Mouse (Mus musculus) forebrain, embryonic 14.5 days (tissue): ENCODE results near the gene Slc45a1. TPM values are rescaled to one million over a fixed set of nuclear protein-coding genes. Genes with fewer than 3 reads are reported as not detected.
A peak's percentile ranks its signal among the peaks of the same experiment; 100 is the strongest.

Experiments used
- ATAC-seq: fragments of 200-750 bp; cut with Nextera tagmentation; 2 replicates; pipeline ENCODE4 v1.8.0; 2017; ENCODE audit warnings: mild to moderate bottlenecking, moderate library complexity
- DNase-seq: peaks from one replicate; pipeline ENCODE4 v3.0.0-alpha.2; 2015; ENCODE audit warnings: low spot score
- H3K27ac ChIP-seq: fragments of 300-500 bp; sonication (generic); 2 replicates; pipeline ENCODE4 v1.5.1; 2014; ENCODE audit warnings: low read depth, mild to moderate bottlenecking, control low read depth, low read length, moderate library complexity
- H3K27me3 ChIP-seq: fragments of 300-500 bp; sonication (generic); replicated peaks from 2 replicates; pipeline ENCODE4 v1.6.1; 2014; ENCODE audit warnings: low read length, control low read depth, mixed read lengths; ENCODE audit not compliant: control insufficient read depth, insufficient read depth
- H3K36me3 ChIP-seq: fragments of 300-500 bp; sonication (generic); 2 replicates; pipeline ENCODE4 v1.6.1; 2014; ENCODE audit warnings: low read length, control low read depth; ENCODE audit not compliant: control insufficient read depth, insufficient read depth
- H3K4me1 ChIP-seq: fragments of 300-500 bp; sonication (generic); 2 replicates; pipeline ENCODE4 v1.6.1; 2014; ENCODE audit warnings: antibody characterized with exemption, low read length, control low read depth; ENCODE audit not compliant: control insufficient read depth, insufficient read depth
- H3K4me2 ChIP-seq: fragments of 300-500 bp; sonication (generic); 2 replicates; pipeline ENCODE4 v1.6.1; 2014; ENCODE audit warnings: mild to moderate bottlenecking, control low read depth, low read length
- H3K4me3 ChIP-seq: fragments of 300-500 bp; sonication (generic); 2 replicates; pipeline ENCODE4 v1.5.1; 2014; ENCODE audit warnings: low read depth, low read length, control low read depth
- H3K9ac ChIP-seq: fragments of 300-500 bp; sonication (generic); 2 replicates; pipeline ENCODE4 v1.6.1; 2014; ENCODE audit warnings: mild to moderate bottlenecking, low read length, control low read depth, moderate library complexity
- H3K9me3 ChIP-seq: fragments of 300-500 bp; sonication (generic); replicated peaks from 2 replicates; pipeline ENCODE4 v1.6.1; 2016; ENCODE audit warnings: low read length, control low read depth, mixed read lengths; ENCODE audit not compliant: control insufficient read depth
- WGBS: fragments of 180-500 bp; shearing (Covaris S2); extraction: QIAGEN DNeasy Blood & Tissue Kit; methylation state at CpG from one replicate; pipeline ENCODE4 v1.1.7; 2014; 5-methylcytosine and 5-hydroxymethylcytosine counted together
- polyA plus RNA-seq: library from polyadenylated mRNA; unstranded; fragments of >200 nt; fragmentation: Nextera tagmentation; extraction: Ambion mirVana; gene quantifications from 2 replicates; pipeline ENCODE4 v1.2.1, GENCODE M21; 2014

Slc45a1 gene
- polyA plus RNA-seq, 1 experiment from 2014 or later = 13.1 TPM

DNA sequence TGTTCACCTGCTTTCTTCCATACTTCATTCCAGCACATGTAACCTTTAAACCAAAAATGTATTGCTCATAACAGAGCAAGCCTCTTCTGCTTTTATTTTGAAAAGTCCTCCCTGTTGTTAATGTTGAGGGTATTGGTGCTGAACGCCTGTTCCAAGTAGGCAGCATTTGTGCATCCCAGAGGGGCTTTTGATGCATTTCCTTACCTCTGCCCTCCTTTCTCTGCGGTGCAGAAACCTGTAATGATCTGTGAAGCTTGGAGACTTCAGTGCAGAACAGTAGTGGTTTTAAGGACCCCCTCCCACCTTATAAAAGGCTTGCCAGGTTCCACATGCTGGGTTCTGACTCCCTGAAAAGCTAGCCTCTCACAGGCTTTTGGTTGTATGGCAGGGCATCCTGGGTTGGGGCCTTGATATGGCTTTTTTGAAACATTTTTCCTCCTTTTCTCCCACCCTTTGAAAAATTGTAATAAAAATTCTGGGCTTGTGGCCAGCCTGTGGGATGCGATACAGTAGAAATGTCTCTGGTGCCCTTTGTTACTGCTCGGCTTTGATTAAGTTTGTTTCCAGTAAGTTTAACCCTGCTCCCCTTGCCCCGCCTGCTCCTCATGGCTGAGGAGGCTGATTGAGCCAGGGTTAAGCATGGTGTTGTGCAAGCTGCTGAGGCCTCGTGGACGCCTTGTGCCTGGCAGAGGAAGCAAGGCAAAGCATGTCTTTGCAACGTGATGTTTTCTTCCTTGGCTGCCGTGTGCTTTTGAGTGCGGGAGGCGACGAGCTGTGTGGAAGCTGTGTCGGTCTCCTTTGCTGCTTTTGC is 68.8 kb downstream of the Slc45a1 start:
- ATAC-seq = 0 out of 2 replicates have a peak, but pooled peaks have one; percentile 55
- Histone ChIP-seq H3K36me3 (no peaks in the 10 kb centered on the region), H3K4me1 (peaks cover 23% of the 10 kb centered on the region), H3K9me3 (no peaks in the 10 kb centered on the region), H3K9ac (peak overlapping the region; percentile 40; the same call in 1 of the 2 replicates), H3K4me3 (no peak overlapping the region), H3K4me2 (peak overlapping the region; percentile 16; the same call in 1 of the 2 replicates), H3K27ac (peak overlapping the region; percentile 67), H3K27me3 (no peaks in the 10 kb centered on the region)
- WGBS = 20% methylated on average over 13 of the region's 13 CpGs
- DNase-seq = peak; percentile 57

DNA sequence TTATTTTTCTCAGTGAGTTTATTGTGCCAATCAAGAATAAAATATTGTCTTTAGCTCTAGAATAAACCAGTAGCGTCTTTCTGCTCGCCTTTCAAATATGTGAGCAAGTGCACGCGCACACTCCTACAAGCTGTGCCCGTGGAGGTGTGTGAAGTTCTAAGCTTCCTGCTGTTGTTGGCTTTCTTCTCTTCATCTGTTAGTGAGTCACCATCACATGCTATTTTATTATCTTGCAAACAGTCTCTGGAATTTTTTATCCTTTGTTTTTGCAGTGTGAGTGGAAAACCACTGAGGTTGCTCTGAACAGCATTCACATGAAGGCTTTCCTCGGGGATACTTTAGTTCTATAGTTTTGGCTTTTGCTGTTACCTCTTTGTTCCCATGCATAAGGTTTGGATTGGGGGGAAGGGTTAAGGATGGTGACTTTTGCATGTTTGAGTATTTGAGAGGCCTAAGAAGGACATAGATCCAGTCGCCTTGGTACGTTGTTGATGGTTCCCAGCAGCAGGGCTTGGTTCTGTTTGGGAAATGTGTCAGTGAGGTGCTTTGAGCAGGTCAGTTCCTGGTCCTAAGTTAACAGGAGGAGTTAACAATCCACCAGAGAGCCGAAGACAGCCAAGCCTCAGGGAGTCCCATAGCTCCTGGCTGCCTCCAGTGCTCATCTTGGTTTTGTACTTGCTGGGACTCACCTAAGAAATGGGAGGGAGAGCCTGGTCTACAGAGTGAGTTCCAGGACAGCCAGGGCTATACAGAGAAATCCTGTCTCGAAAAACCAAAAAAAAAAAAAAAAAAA is 69.8 kb downstream of the Slc45a1 start:
- no peak for ATAC-seq
- Histone ChIP-seq H3K4me3 (no peak overlapping the region), H3K4me1 (peaks cover 20% of the 10 kb centered on the region), H3K27ac (no peak overlapping the region), H3K36me3 (no peaks in the 10 kb centered on the region), H3K27me3 (no peaks in the 10 kb centered on the region), H3K9ac (no peak overlapping the region), H3K4me2 (no peak overlapping the region), H3K9me3 (no peaks in the 10 kb centered on the region)
- no peak for DNase-seq
- WGBS = 70% methylated on average over 10 of the region's 10 CpGs

Other genes with a start within 250 kb of the Slc45a1 start
- gene Errfi1, start 201.7 kb upstream of the Slc45a1 start, polyA plus RNA-seq = 17.4 and 19.1 TPM in 2 replicates